Mouse (Mus musculus): ENCODE measurements around the gene Ugp2.

DNA sequence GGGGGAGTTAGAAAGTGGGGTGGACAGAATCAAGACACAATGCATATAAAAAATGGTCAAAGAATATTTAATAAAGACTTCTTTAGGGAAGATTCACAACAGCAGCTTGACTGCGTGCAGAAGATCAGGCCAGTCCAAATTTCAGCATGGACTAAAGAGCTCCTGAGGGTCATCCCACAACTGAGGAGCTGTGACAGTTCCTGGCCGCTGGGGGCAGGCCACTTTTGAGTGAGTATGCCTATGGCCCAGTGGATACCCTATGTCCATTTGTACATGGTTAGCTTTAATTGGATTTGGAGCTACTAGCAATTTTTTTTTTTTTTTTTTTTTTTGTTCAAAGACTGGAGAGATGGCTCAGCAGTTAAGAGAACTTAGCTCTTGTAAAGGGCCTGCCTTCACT, 44.2 kb downstream of the Ugp2 start:
- TF ChIP-seq EP300 (IDR thresholded peaks at IDR 0.05) (no peak), CTCF (IDR thresholded peaks at IDR 0.05) (peak; percentile 52)

Measured in lung, postnatal 0 days (tissue).